Mouse (Mus musculus): Measurements from ENCODE around the gene Lamc1.
"Not testable (repeated sequence)": the region's sequence is repeated elsewhere in the genome, so short reads cannot be mapped to it uniquely, and the experiment has no call there.

Gene Lamc1

DNA sequence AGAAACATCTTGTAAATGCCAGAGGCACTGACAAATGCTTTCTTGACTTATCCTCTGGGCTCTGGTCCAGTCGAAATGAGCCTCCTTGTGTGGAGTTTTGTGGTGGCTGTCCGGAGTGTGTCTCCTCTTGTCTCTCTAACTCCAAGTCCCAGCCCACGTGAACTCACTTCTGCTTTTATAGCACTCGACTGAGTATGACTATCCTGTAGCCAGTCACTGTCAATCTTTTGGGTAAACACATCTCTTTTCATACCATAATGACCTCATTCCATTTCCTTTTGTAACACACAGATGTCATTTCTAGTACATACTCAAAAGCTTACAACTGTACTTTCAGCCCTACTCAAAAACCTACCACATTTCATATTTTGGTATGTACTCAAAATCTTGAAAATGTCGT lies 33.1 kb downstream of the Lamc1 start:
- DNase-seq (ENCODE audit: low read depth, low spot score), result not testable (repeated sequence)

DNA sequence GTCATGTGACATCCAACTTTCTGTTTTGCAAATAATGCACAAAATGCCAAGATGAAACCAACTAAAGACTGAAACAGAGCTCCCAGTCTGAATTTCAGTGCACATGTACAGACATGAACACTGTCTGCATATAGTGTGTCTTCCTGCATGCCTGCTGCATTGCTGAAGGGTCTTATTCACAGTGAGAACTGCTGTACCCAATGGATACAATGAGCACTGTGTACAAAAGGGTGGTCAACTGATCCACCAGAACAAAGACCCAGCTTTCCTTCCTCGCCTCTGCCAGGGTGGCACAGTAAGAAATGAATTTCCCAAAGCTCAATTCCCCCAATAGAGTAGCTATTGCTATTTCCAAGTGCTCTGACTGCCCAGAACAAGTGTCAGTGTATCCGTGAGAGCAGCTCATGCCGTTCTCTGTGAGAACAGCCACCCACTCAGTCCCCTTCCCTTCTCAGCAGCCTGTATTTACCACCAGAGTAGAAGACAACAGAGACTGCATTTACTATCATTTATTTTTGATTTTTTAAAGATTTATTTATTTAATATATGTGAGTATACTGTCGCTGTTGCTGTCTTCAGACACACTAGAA lies 34.7 kb downstream of the Lamc1 start:
- not testable (repeated sequence) for DNase-seq (ENCODE audit: low read depth, low spot score)

DNA sequence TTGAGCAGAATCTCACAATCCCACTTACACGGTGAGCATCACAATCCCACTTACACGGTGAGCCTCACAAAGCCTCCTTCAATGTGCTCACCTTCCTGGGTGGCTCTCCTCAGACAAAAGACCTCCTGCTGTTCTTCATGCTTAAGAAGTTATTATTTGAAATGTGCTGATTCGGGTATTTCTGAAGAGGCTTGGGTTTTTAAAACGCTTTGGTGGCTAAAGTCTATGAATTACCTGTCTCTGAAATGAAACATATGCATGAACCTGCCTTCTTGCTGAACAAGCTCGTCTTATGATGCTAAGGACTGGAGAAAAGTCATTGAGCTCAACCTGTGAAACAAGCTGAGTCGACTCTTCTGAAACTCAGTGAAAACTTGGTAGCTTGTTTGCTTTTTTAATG lies 36.6 kb downstream of the Lamc1 start:
- no peak for DNase-seq (ENCODE audit: low read depth, low spot score)

- no peak for DNase-seq (ENCODE audit: low read depth, low spot score)
Observed at GRCm38 (mm10) chr1:153292892-153293291, 39.7 kb downstream of the Lamc1 start.

- DNase-seq (ENCODE audit: low read depth, low spot score), result peak; percentile 70
Observed at GRCm38 (mm10) chr1:153292202-153292601, 40.4 kb downstream of the Lamc1 start.

- DNase-seq (ENCODE audit: low read depth, low spot score), result no peak
Observed at GRCm38 (mm10) chr1:153291416-153291815, 41.2 kb downstream of the Lamc1 start.

- DNase-seq (ENCODE audit: low read depth, low spot score), result no peak
Observed at GRCm38 (mm10) chr1:153288010-153288409, 44.6 kb downstream of the Lamc1 start.

- DNase-seq (ENCODE audit: low read depth, low spot score), result no peak
Observed at GRCm38 (mm10) chr1:153287443-153287842, 45.1 kb downstream of the Lamc1 start.

DNA sequence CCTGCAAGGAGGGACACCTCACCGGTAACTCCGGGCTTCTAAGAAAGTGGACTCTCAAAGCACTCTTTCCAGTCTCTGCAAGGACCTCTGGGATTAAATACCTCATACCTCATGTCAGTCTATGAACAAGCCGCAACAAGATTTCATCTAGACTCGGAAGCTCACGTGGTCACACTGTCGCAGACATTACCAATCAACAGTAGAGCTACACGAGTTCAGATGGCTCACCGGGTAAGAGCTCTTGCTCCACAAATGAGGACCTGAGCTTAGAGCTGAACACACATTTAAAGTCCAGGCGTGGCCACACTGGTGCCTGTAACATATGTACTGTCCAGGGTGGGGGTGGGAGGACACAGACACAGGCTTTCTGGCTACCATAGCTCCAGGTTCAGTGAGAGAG lies 46.4 kb downstream of the Lamc1 start:
- no peak for DNase-seq (ENCODE audit: low read depth, low spot score)

DNA sequence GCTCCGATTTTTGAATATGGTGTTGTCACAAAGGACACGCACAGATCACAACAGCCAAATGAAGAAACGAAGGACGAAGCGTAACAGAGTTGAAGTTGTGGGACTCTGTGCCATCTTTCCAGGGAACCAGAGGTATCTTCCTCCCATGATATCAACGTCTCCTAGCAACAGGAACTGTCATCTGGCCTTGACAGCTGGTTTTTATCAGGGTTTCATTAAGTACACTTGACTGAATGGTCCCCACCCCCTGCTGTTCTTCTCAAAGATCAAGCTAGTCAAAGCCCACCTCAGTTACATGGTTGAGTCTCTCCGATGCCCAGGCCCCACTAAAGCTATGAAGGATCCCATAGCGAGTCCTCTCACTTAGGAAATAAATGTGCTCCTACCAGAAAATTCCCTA lies 47.4 kb downstream of the Lamc1 start:
- DNase-seq (ENCODE audit: low read depth, low spot score), result no peak

DNA sequence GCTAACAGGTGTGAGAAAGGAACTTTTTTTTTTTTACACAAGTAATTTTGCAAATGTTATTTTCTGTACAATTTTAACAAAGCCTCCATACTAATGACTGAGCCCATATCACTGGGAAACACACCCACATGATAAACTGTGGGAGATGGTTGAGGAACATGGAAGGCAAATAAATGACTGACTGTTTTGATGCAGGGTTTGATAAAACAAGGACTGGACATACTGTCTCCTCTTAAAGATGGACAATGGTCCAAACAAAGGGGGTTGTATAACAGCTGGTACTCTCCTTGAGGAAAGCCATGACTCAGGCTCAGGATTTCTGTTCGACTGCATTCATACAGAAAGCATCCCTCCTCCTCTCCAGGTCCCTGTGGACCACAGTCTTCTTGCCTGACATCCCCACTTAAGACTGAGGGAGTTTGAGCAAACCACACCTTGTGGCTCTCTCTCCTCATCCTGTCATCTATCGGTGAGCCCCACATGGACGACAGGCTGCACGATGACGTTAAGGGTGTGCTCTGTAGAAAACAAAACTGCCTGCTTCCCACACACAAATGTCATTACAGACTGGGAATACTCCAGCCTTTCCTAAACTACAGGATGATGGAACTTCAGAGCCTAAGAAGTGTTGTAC lies 50.1 kb downstream of the Lamc1 start:
- DNase-seq (ENCODE audit: low read depth, low spot score), result no peak

GRCm38 (mm10) chr1:153281483-153281882 lies 51.1 kb downstream of the Lamc1 start:
- no peak for DNase-seq (ENCODE audit: low read depth, low spot score)

DNA sequence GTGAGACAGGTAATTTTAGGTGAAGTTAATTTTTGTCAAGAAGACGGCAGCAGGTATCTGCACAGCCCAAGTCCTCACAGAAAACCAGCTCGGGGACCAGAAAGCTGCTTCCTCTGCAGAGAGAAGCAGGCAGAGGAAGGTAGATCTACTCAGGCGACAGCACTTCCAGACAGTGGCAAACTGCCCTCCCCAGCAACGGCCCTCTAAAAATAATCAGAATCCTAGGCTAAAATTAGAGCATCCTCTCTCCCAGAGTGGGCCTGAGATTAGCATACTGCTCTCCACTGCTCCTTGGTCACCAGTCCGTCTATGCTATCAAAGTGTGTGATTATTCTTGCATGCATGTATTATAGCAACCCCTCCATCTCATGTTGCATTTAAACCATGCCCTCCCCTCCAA lies 52.2 kb downstream of the Lamc1 start:
- DNase-seq (ENCODE audit: low read depth, low spot score), result peak; percentile 64

DNA sequence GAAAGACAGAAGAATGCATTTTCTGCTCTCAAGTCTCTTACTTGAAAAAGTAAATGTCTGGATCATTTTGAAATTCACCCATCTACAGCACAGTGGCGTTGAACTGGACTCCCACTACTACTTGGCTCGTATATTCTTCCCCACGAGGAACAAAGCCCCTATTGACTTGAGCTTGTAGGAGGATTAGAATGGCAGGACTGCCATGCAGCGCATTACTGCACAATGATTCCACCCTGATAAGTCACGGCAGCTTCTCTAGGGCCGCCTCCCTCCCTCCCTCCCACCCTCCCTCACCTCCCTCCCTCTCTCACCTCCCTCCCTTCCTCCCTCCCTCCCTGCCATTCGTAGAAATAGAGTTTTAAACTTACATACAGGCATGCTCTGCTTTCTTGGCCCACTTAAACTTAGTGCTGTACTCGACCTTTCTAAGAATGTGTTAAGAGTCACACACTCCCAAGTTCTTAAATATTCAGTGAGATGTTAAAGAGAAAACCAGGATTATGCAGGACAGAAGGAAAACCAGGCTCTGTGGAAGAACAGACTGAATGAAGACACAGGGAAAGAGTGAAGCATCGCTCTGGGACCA lies 54.5 kb downstream of the Lamc1 start:
- no peak for DNase-seq (ENCODE audit: low read depth, low spot score)

DNA sequence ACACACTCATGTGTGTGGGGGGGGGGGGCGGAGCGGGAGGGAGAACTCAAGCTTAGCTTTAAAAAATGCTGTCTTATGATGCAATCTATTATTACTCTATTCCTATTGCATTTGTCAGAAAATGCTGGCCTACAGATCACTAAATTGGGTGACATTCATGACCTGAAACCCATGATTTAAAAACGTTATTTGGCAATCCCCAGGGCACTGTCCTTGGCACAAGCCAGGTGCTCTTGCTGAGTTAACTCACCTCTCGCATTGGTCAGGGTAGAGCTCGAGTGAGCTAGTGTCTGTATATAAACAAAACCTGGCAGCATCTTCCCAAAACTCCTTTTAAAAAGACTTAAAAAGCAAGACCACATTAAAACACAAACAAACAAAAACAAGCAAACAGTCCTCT lies 57.1 kb downstream of the Lamc1 start:
- DNase-seq (ENCODE audit: low read depth, low spot score), result no peak

GRCm38 (mm10) chr1:153274611-153275010 lies 58.0 kb downstream of the Lamc1 start:
- no peak for DNase-seq (ENCODE audit: low read depth, low spot score)

GRCm38 (mm10) chr1:153273657-153274056 lies 58.9 kb downstream of the Lamc1 start:
- DNase-seq (ENCODE audit: low read depth, low spot score), result no peak

DNA sequence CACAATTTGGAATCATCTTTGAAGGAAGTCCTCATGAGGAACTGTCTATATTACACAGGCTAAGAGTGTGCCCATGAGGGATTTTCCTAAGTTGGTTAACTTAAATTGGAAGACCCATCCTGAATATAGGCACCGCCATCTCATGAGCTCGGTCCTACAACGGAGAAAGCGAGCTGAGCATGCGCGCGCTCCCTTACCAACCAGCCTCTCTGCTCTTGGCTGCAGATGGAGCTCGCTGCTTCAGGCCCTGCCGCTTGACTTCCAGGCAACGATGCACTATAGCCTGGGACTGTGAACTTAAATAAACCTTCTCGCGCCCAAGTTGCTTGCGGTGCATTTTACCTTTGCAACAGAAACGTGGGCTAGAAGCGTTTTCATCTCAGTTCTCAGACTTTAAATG lies 61.8 kb downstream of the Lamc1 start:
- DNase-seq (ENCODE audit: low read depth, low spot score), result no peak

GRCm38 (mm10) chr1:153269681-153270080 lies 62.9 kb downstream of the Lamc1 start:
- DNase-seq (ENCODE audit: low read depth, low spot score), result no peak

DNA sequence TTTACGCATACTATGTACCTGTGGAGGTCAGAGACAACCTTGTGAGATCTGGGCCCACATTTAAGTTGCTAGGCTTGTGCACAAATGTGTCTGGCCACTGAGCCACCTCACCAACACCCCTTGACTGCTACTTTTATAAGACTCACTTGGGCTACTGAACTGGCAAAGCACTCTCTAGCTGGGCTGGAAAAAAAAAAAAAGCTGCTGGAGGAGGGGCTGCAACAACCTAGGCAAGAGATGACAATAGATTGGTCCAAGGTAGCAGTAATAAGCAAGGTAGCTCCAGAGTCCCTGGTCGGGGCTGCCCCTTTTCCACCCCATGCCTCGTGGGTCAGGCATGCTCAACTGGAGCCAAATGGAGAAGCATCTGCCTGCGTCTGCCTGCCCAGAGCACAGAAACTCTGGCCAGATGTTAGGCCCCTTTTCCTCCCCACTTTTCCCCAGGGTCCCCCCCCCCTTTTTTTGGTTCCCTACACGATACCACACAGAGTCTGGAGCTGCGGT lies 63.7 kb downstream of the Lamc1 start:
- DNase-seq (ENCODE audit: low read depth, low spot score), result no peak

GRCm38 (mm10) chr1:153268306-153268705 lies 64.3 kb downstream of the Lamc1 start:
- no peak for DNase-seq (ENCODE audit: low read depth, low spot score)

DNA sequence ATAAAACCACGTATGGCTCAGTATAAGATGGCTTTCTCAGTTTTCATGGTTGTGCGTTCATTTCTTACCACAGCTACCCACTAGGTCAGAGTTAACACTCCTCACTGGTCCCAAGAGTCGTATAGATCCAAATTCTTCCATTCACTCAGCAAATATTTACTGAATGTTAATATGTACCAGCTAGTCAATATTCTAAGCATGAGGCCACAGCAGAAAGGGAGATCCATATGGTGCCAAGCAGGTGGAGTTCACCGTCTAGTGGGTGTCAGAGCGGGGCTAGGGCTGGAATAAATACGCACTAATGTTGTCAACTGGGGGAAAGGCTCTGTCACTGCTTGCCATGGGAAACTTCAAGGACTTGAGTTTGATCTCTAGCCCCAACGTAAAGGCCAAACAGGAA lies 64.9 kb downstream of the Lamc1 start:
- no peak for DNase-seq (ENCODE audit: low read depth, low spot score)

DNA sequence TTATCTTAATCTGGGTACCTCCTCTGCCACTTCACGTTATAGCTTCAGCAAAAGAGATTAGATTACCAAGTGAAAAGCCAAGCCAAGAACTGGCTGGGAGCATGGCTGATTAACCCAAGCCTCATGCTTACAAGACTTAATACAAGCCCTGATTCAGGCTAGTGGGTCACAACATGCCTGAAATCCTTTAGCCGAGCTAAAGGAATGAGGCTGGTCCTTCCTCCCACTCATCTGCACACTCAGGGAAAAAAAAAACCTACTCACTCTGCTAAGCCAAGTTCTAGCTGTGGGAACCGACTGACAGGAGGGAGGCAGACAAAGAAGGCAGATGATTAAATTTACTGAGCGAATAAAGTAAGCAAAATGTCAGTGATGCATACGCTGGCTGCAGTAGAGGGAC lies 65.7 kb downstream of the Lamc1 start:
- DNase-seq (ENCODE audit: low read depth, low spot score), result no peak
